Mouse (Mus musculus) gastrocnemius, postnatal 25 days (tissue): ENCODE data around the gene Nek9. TPM values are rescaled to one million over a fixed set of nuclear protein-coding genes. Genes with fewer than 3 reads are reported as not detected.
"Not testable (repeated sequence)": the region's sequence is repeated elsewhere in the genome, so short reads cannot be mapped to it uniquely, and the experiment has no call there.

Experiments
- DNase-seq: peaks from one replicate; pipeline ENCODE4 v3.0.0; 2022
- total RNA-seq, 2 experiments: library from RNA; stranded (reverse); gene quantifications; 1 replicate in 1 of 2; 2 replicates in 1 of 2; pipeline ENCODE4 v1.2.3; 2021

Gene Nek9
- total RNA-seq, 2 experiments from 2014 or later, result 76.8 to 83.5 TPM

GRCm38 (mm10) chr12:85289157-85290000 is 49.8 kb downstream of the Nek9 start:
- peak; percentile 36 for DNase-seq

GRCm38 (mm10) chr12:85288486-85289156 is 50.5 kb downstream of the Nek9 start, which contains the start of gene Zc2hc1c:
TSS of gene Zc2hc1c (plus strand) at chr12:85288591.
- peak; percentile 88 for DNase-seq

DNA sequence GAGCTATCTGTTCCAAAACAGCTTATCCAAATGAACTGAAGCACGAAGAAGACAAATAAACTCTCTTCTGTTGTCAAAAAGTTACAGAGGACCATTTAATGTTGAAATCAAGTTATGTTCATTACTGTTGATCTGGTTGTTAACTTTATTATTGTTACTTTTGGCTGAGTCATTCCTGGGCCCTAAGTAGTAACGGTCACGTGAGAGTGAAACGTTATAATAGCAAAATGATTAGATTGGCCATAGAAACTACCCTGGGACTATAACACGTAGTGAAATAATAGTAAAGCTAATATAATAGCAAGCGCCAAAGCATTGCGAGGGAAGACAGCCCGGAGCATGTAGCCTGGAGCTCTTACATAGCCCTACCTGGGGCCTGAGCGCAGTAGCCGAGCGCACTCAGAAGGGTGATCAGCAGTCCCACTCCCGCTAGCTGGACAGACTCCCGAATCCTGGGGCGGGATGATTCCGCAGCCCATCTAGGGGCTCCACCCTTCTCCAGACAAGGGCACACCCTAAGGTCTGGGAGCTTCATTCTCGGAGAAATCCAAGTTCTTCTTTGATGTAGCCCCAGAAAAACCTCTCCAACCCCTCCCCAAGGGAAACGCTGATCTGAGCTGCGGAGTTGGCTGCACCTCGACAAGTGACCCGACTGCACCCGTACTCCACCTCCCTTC is 51.2 kb downstream of the Nek9 start, which contains the start of gene Acyp1:
Acyp1 (minus strand) TSS at position 630 of the 677 bp plus-strand sequence.
- peak; percentile 67 for DNase-seq

DNA sequence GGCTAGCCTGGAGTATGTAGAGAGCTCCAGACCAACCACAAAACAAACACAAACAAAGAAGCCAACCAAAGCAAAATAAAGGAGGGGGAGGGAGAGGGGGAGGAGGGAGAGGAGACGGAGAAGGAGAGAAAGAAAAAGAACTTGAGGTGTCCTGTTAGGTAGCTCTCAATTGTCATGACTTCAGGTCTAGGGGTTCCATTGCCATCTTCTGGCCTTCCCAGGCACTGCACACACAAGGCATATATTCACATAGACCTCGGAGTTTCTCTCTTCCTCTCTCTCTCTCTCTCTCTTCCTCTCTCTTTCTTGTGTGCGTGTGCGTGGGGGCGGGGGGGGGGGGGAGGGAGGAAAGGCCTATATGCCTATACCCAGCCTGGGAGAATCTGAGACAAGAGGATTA is 52.2 kb downstream of the Nek9 start:
- no peak for DNase-seq

GRCm38 (mm10) chr12:85284996-85285395 is 54.2 kb downstream of the Nek9 start:
- no peak for DNase-seq

DNA sequence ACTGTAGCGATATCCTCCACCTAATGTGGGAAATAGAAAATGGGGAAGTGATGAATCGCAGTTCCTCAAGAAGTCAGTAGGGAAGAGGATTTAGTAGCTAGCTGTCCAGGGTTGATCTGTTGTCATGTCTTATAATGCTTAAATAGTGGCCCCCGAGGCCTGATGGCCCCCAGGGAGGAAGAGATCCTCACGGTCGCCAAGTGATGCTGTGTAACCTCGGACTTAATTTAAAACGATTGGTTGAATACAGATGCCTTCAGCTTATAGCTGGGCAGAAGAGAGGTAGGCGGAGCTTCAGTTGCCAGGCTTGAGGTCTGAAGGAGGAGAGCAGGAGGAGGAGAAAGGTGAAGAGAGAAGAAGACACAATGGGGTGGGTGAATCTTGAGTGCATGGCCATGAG is 54.8 kb downstream of the Nek9 start:
- no peak for DNase-seq

GRCm38 (mm10) chr12:85281756-85282155 is 57.4 kb downstream of the Nek9 start:
- DNase-seq, result not testable (repeated sequence)

- no peak for DNase-seq
These were observed 58.1 kb downstream of the Nek9 start for GRCm38 (mm10) chr12:85280845-85281651.

DNA sequence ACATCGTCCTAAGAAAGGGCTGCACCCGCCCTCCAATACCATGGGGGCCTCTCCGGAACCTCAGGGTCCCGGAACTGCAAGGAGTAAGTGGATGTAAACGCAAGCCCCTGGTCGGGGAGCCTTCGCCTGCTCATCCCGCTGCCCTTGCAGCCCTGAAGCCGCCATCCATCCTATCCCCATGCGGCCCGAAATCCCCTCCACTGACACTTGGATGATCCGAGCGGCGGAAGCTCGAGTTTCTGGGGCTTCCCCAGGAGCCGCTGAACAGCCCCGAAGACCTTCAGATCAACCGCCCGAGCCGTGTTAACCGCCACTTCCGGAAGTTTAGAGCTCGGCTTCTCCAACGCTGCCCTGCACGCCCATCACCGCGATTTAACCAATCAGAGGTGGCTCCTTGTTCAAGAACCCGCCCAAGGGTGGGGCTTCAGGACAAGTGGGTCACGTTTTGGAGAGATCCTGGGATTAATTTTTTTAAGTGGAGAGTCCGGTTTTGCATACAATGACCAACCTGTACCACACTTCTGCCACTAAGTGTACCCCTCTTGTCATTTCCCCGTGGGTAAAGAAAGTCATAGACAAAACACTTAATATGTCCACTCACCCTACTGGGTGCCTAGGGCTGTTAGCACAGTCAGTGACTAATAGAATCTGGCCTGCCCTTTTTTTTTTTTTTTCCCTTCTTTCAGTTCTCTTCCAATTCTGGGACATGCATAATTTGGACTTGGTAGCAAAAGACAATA is 58.9 kb downstream of the Nek9 start:
- peak; percentile 94 for DNase-seq

- DNase-seq, result no peak
These were observed 59.6 kb downstream of the Nek9 start for GRCm38 (mm10) chr12:85279396-85280080.

DNA sequence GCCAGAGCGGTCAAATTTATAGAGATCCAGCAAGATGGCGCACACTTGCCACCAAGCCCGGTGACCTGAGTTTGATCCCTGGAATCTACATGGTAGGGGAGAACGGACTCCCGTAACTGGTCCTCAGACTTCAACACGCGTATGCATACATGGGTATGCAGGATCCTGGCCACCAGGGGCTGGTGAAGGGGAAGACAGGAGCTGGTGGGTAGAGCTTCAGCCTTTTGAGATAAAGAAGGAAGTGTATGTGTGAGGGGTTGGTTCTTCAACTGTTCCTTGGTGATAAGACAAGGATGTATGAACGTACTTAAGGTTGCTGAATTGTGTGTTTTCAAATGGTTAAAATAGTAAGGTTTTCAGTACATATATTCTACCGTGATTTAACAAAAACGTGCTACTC is 60.2 kb downstream of the Nek9 start:
- DNase-seq, result no peak

- no peak for DNase-seq
These were observed 62.9 kb downstream of the Nek9 start for GRCm38 (mm10) chr12:85276273-85276672.

DNA sequence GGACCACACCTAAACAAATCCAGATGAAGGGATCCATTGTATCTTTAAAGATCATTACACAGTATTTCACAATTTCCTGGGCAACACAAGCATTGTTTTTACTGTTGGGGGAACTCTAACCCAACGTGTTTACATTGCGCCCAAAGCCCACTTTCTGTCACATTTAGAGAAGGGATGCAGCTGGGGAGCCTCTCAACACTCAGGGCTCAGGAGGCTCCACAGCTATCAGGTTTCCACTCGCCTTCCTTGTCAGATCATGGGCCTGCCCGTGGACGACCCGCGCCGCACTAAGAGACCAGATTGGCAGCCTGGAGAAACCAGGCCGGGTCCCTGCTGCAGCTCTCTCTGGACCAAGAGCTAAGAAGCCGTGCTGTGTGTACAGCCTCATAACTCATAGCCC is 65.7 kb downstream of the Nek9 start:
- DNase-seq, result no peak

DNA sequence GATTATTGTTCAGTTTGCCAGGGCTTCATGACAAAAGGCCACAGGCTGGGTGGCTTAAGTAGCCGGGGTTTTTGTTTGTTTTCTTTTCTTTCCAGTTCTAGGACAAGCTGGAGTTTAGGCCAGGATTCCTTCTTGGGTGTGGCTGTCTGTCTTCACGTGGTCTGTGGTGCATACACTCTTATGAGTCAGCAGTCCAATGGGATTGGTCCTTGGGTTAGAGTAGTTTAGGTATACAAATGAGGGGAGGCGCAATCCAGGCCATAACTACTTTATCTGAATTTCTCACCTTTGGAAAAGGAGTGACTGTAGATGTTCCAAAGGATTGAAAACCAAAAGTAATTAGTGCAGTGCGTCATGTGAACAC is 67.3 kb downstream of the Nek9 start:
- DNase-seq, result no peak

DNA sequence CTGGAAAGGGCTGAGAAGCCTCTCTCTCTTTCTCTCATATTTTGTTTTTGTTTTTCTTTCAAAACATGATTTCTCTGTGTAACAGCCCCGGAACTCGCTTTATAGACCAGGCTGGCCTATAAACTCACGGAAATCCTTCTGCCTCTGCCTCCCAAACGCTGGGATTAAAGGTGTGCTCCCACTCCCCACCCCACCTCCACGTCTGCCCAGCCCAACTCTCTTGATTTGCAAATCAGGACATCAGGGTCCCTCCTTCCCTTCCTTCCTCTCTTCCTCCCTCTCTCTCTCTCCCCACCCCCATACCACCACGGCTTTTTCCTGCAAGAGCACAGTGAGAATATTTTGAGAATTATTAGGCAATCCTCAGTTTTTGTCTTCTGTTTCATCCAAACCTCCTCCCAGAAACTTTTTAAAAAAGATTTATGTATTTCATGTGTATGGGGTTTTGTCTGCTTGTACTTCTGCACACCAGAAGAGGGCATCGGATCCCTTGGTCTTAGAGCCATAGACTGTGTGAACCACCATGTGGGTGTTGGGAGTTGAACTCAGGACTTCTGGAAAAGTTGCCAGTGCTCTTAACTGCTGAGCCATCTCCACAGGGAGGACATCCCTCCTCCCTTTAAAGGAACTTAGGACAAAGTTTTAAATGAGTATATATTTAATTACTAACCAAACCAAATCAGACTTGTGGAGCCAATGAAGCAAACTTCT is 67.9 kb downstream of the Nek9 start:
- DNase-seq, result no peak

GRCm38 (mm10) chr12:85270319-85270718 is 68.8 kb downstream of the Nek9 start, which contains the start of gene Mlh3:
TSS of gene Mlh3 (minus strand) at chr12:85270599.
- DNase-seq, result peak; percentile 76

DNA sequence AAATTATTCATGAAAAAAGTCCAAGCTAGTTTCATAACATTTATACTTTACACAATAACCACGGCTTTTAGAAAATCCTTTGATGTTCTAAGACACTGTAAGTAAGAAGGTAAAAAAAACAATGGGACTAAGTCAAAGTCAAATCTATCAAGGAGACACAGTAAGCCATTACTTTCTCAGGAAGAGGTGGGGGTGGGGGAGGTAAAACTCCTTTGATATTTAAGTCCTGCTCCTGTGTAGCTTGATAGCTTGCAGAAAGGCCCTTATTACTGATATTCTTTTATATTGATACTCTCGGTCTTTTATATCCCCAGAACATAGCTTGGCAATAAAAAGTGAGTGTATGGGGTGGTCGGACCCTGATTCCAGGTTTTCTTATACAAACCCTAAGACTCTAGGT is 69.3 kb downstream of the Nek9 start:
- DNase-seq, result no peak

- DNase-seq, result no peak
These were observed 72.9 kb downstream of the Nek9 start for GRCm38 (mm10) chr12:85266248-85266647.

- no peak for DNase-seq
These were observed 74.2 kb downstream of the Nek9 start for GRCm38 (mm10) chr12:85264940-85265339.

DNA sequence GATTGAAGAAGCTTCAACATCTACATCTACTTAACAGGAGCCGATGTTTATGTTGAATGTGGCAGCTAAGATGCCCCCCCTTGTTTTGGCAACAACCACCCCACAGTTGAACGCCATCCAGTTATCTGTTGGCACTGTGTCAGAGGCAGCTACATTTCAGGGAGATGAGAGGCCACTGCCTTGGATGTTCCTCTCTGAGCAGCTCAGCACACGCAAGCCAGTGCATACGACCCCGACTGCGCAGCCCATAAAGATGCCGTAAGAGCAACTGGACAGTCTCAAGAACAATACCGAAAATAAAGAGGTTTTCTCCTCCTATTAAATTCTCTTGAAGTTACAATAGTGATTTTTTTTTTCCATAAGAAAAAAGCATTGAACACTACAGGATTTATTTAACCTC is 74.6 kb downstream of the Nek9 start:
- no peak for DNase-seq
